In genomic region chr1:37728053-37728452, GRCm38 (mm10) we compare ENCODE assay signal across 16 mouse cellular contexts.
A peak's percentile ranks its signal among the peaks of the same experiment; 100 is the strongest.
DNase-seq lines count a peak whose midpoint lies in the region; ATAC-seq lines count a peak whose summit lies in the region.
"Had no signal": no experiment of that assay in that cellular context is flagged by ENCODE, and none has a peak within 500 bp of the region (broad histone marks: within the 10 kb centered on the region; RNA-seq: fewer than 3 reads in every experiment).

No protein-coding gene starts in this region.

- DNase-seq in frontal cortex, postnatal 36 days (ENCODE audit: low spot score in 2 of 2): peak; percentile 54 to 68
- DNase-seq in frontal cortex, postnatal 25 days (ENCODE audit: low spot score in 2 of 2): no peak
- DNase-seq in urinary bladder, postnatal 14 days (ENCODE audit: low spot score): peak; percentile 12
- DNase-seq in urinary bladder, adult 18-20 months (ENCODE audit: low spot score in 2 of 2): no peak
- DNase-seq in right cerebral cortex, adult 2 months (ENCODE audit: low spot score in 2 of 2): peak; percentile 70 to 79
- no peak for DNase-seq in natural killer cell, adult 2 months (ENCODE audit: low spot score in 2 of 2)
- DNase-seq: cerebellum, adult 9-10 months; gastrocnemius, postnatal 10 days; heart, adult 18-20 months; kidney, postnatal 36 days; layer of hippocampus, postnatal 36 days; liver, embryonic 13.5 days; thymus, postnatal 14 days had no signal

- no peak for ATAC-seq in cerebellum, adult (ENCODE audit: insufficient number of reproducible peaks, low FRiP score, low TSS enrichment)
- ATAC-seq: forebrain, embryonic 16.5 days; intestine, embryonic 15.5 days had no signal

Comparison
In these comparisons a context has a peak if more than half of its experiments do, and no peak if none do; other contexts are left out.
1. DNase-seq: peak in frontal cortex, postnatal 36 days (2 of 2), urinary bladder, postnatal 14 days (single experiment) and right cerebral cortex, adult 2 months (2 of 2); none in frontal cortex, postnatal 25 days (0 of 2), urinary bladder, adult 18-20 months (0 of 2) and natural killer cell, adult 2 months (0 of 2).